In genomic region chr6:102186316-102186715, GRCm38 (mm10) we compare ENCODE assay signal across 20 mouse cellular contexts.
DNase-seq lines count a peak whose midpoint lies in the region; ATAC-seq and TF ChIP-seq lines count a peak whose summit lies in the region.
"Had no signal": no experiment of that assay in that cellular context is flagged by ENCODE, and none has a peak within 500 bp of the region (broad histone marks: within the 10 kb centered on the region; RNA-seq: fewer than 3 reads in every experiment).

No protein-coding gene starts in this region.

- no peak for DNase-seq in forebrain, postnatal 0 days
- DNase-seq in forebrain, embryonic 14.5 days (ENCODE audit: low spot score), result peak; percentile 40
- DNase-seq in forebrain, embryonic 10.5 days (ENCODE audit: extremely low spot score, low spot score), result no peak
- DNase-seq in Muller cell, postnatal 12 days (ENCODE audit: inconsistent ontology term), result peak; percentile 39
- peak; percentile 7 for DNase-seq in brain, adult 2 months (ENCODE audit: low read depth, low spot score)
- no peak for DNase-seq in neural tube, embryonic 10.5 days (ENCODE audit: extremely low spot score, low spot score)
- DNase-seq in layer of hippocampus, postnatal 25 days (ENCODE audit: extremely low spot score in 1 of 2, low spot score in 1 of 2), result no peak
- DNase-seq: adrenal gland, adult 8-10 months; adrenal gland, postnatal 14 days; adrenal gland, postnatal 36 days; cerebellum, adult 11-12 months; cerebellum, adult 2 months; cerebellum, adult 9-10 months; cerebellum, postnatal 10 days; cerebellum, postnatal 25 days had no signal

- H3K9me3 ChIP-seq in forebrain, embryonic 12.5 days, result no peaks in the 10 kb centered on the region
- no peaks in the 10 kb centered on the region for H3K9me3 ChIP-seq in forebrain, postnatal 0 days (ENCODE audit: low read length)
- no peaks in the 10 kb centered on the region for H3K9me3 ChIP-seq in forebrain, embryonic 14.5 days (replicated peaks; ENCODE audit: control insufficient read depth, low read length)
- H3K9me3 ChIP-seq in forebrain, embryonic 10.5 days, result no peaks in the 10 kb centered on the region
- H3K9me3 ChIP-seq: embryonic facial prominence, embryonic 10.5 days; embryonic facial prominence, embryonic 12.5 days had no signal

- H3K27ac ChIP-seq in forebrain, embryonic 12.5 days, result no peak overlapping the region
- H3K27ac ChIP-seq in forebrain, postnatal 0 days (ENCODE audit: low read depth, low read length), result no peak overlapping the region
- H3K27ac ChIP-seq in forebrain, embryonic 14.5 days (ENCODE audit: low read depth, low read length), result no peak overlapping the region
- no peak overlapping the region for H3K27ac ChIP-seq in forebrain, embryonic 10.5 days
- H3K27ac ChIP-seq: embryonic facial prominence, embryonic 10.5 days; embryonic facial prominence, embryonic 12.5 days had no signal

- no peak overlapping the region for H3K4me2 ChIP-seq in forebrain, embryonic 12.5 days
- H3K4me2 ChIP-seq in forebrain, postnatal 0 days (ENCODE audit: low read depth), result no peak overlapping the region
- H3K4me2 ChIP-seq in forebrain, embryonic 14.5 days (ENCODE audit: low read length), result no peak overlapping the region
- H3K4me2 ChIP-seq: embryonic facial prominence, embryonic 12.5 days had no signal

- ATAC-seq in forebrain, embryonic 12.5 days (ENCODE audit: low FRiP score), result peak; percentile 65; the same call in 1 of the 2 replicates
- ATAC-seq in forebrain, postnatal 0 days, result no peak
- peak; percentile 62 for ATAC-seq in forebrain, embryonic 14.5 days
- ATAC-seq: activated CD4-positive, CD25-positive, alpha-beta regulatory T cell, adult 4 months; Patski had no signal

- no peaks in the 10 kb centered on the region for H3K27me3 ChIP-seq in forebrain, embryonic 12.5 days
- H3K27me3 ChIP-seq in forebrain, postnatal 0 days (ENCODE audit: insufficient read depth, low read length), result no peaks in the 10 kb centered on the region
- no peaks in the 10 kb centered on the region for H3K27me3 ChIP-seq in forebrain, embryonic 14.5 days (replicated peaks; ENCODE audit: control insufficient read depth, insufficient read depth, low read length)
- H3K27me3 ChIP-seq in forebrain, embryonic 10.5 days (ENCODE audit: poor library complexity, severe bottlenecking), result no peaks in the 10 kb centered on the region
- H3K27me3 ChIP-seq: embryonic facial prominence, embryonic 12.5 days; Patski had no signal

- no peak overlapping the region for H3K9ac ChIP-seq in forebrain, embryonic 12.5 days
- H3K9ac ChIP-seq in forebrain, postnatal 0 days, result no peak overlapping the region
- no peak overlapping the region for H3K9ac ChIP-seq in forebrain, embryonic 14.5 days (ENCODE audit: low read length)
- H3K9ac ChIP-seq: embryonic facial prominence, embryonic 12.5 days had no signal

- H3K4me1 ChIP-seq in forebrain, embryonic 12.5 days, result no peaks in the 10 kb centered on the region; the same call in 1 of the 2 replicates
- H3K4me1 ChIP-seq in forebrain, postnatal 0 days (ENCODE audit: insufficient read depth), result no peaks in the 10 kb centered on the region
- no peaks in the 10 kb centered on the region for H3K4me1 ChIP-seq in forebrain, embryonic 14.5 days (ENCODE audit: control insufficient read depth, insufficient read depth, low read length)
- no peaks in the 10 kb centered on the region for H3K4me1 ChIP-seq in forebrain, embryonic 10.5 days
- H3K4me1 ChIP-seq: embryonic facial prominence, embryonic 10.5 days; embryonic facial prominence, embryonic 12.5 days had no signal

- H3K36me3 ChIP-seq in forebrain, embryonic 12.5 days (replicated peaks), result no peaks in the 10 kb centered on the region
- H3K36me3 ChIP-seq in forebrain, postnatal 0 days (ENCODE audit: insufficient read depth), result no peaks in the 10 kb centered on the region
- H3K36me3 ChIP-seq in forebrain, embryonic 14.5 days (ENCODE audit: control insufficient read depth, insufficient read depth, low read length), result no peaks in the 10 kb centered on the region
- no peaks in the 10 kb centered on the region for H3K36me3 ChIP-seq in forebrain, embryonic 10.5 days (replicated peaks)
- H3K36me3 ChIP-seq: embryonic facial prominence, embryonic 10.5 days; embryonic facial prominence, embryonic 12.5 days had no signal

- TF ChIP-seq CTCF in forebrain, postnatal 0 days (IDR thresholded peaks at IDR 0.05; ENCODE audit: low read depth), result no peak

- WGBS in forebrain, embryonic 12.5 days, result 26% methylated on average over 1 of the region's 1 CpGs
- WGBS in forebrain, postnatal 0 days, result 12% methylated on average over 1 of the region's 1 CpGs
- WGBS in forebrain, embryonic 14.5 days, result 4% methylated on average over 1 of the region's 1 CpGs
- WGBS in forebrain, embryonic 10.5 days, result 49% methylated on average over 1 of the region's 1 CpGs

- no peak overlapping the region for H3K4me3 ChIP-seq in forebrain, embryonic 12.5 days (replicated peaks)
- no peak overlapping the region for H3K4me3 ChIP-seq in forebrain, postnatal 0 days (ENCODE audit: low read depth, low read length)
- H3K4me3 ChIP-seq in forebrain, embryonic 14.5 days (ENCODE audit: low read depth, low read length), result no peak overlapping the region
- H3K4me3 ChIP-seq in forebrain, embryonic 10.5 days, result no peak overlapping the region
- H3K4me3 ChIP-seq: embryonic facial prominence, embryonic 10.5 days; embryonic facial prominence, embryonic 12.5 days had no signal

Comparison
In these comparisons a context has a peak if more than half of its experiments do, and no peak if none do; other contexts are left out.
1. DNase-seq: peak in forebrain, embryonic 14.5 days (single experiment), Muller cell, postnatal 12 days (single experiment) and brain, adult 2 months (single experiment); none in forebrain, postnatal 0 days (single experiment), forebrain, embryonic 10.5 days (single experiment), neural tube, embryonic 10.5 days (single experiment) and layer of hippocampus, postnatal 25 days (0 of 2).